Mouse (Mus musculus) stomach, postnatal 0 days (tissue): ENCODE measurements around the gene Milr1. TPM values are rescaled to one million over a fixed set of nuclear protein-coding genes. Genes with fewer than 3 reads are reported as not detected.

Source experiments
- ATAC-seq: fragments of 200-750 bp; cut with Nextera tagmentation; 2 replicates; pipeline ENCODE4 v1.8.0; 2017; ENCODE audit not compliant: low FRiP score, low TSS enrichment
- DNase-seq: peaks from one replicate; pipeline ENCODE4 v3.0.0-alpha.2; 2016; ENCODE audit warnings: low spot score
- H3K27ac ChIP-seq: fragments of 300-500 bp; sonication (generic); replicated peaks from 2 replicates; pipeline ENCODE4 v1.5.1; 2014; ENCODE audit warnings: mild to moderate bottlenecking, control low read depth
- H3K27me3 ChIP-seq: fragments of 300-500 bp; sonication (generic); 2 replicates; pipeline ENCODE4 v1.6.1; 2014; ENCODE audit warnings: low read length; ENCODE audit not compliant: control insufficient read depth, insufficient read depth
- H3K36me3 ChIP-seq: fragments of 300-500 bp; sonication (generic); 2 replicates; pipeline ENCODE4 v1.6.1; 2014; ENCODE audit warnings: low read length, mixed read lengths; ENCODE audit not compliant: control insufficient read depth, insufficient read depth
- H3K4me1 ChIP-seq: fragments of 300-500 bp; sonication (generic); replicated peaks from 2 replicates; pipeline ENCODE4 v1.6.1; 2014; ENCODE audit warnings: antibody characterized with exemption; ENCODE audit not compliant: control insufficient read depth, insufficient read depth
- H3K4me2 ChIP-seq: fragments of 300-500 bp; sonication (generic); replicated peaks from 2 replicates; pipeline ENCODE4 v1.6.1; 2014; ENCODE audit warnings: low read depth, mild to moderate bottlenecking, control low read depth, moderate library complexity
- H3K4me3 ChIP-seq: fragments of 300-500 bp; sonication (generic); 2 replicates; pipeline ENCODE4 v1.5.1; 2014; ENCODE audit warnings: low read depth, low read length, control low read depth
- H3K9ac ChIP-seq: fragments of 300-500 bp; sonication (generic); 2 replicates; pipeline ENCODE4 v1.6.1; 2014; ENCODE audit warnings: mild to moderate bottlenecking, low read length, control low read depth, mixed read lengths
- H3K9me3 ChIP-seq: fragments of 300-500 bp; sonication (generic); 2 replicates; pipeline ENCODE4 v1.6.1; 2016; ENCODE audit warnings: low read length; ENCODE audit not compliant: control insufficient read depth
- CTCF ChIP-seq: IDR thresholded peaks from 2 replicates; pipeline ENCODE4 v1.5.1; 2016; ENCODE audit warnings: antibody characterized with exemption, low read depth, mild to moderate bottlenecking, moderate library complexity
- EP300 ChIP-seq: optimal IDR thresholded peaks from 2 replicates; pipeline ENCODE3; 2016; ENCODE audit warnings: antibody characterized with exemption
- WGBS: fragments of 180-500 bp; shearing (Covaris S2); extraction: QIAGEN DNeasy Blood & Tissue Kit; methylation state at CpG from one replicate; pipeline ENCODE4 v1.1.7; 2014; 5-methylcytosine and 5-hydroxymethylcytosine counted together
- polyA plus RNA-seq: library from polyadenylated mRNA; unstranded; fragments of >200 nt; fragmentation: Nextera tagmentation; extraction: Ambion mirVana; gene quantifications from 2 replicates; pipeline ENCODE4 v1.2.1, GENCODE M21; 2015

Milr1 gene
- polyA plus RNA-seq, 1 experiment from 2014 or later: 2.2 TPM

DNA sequence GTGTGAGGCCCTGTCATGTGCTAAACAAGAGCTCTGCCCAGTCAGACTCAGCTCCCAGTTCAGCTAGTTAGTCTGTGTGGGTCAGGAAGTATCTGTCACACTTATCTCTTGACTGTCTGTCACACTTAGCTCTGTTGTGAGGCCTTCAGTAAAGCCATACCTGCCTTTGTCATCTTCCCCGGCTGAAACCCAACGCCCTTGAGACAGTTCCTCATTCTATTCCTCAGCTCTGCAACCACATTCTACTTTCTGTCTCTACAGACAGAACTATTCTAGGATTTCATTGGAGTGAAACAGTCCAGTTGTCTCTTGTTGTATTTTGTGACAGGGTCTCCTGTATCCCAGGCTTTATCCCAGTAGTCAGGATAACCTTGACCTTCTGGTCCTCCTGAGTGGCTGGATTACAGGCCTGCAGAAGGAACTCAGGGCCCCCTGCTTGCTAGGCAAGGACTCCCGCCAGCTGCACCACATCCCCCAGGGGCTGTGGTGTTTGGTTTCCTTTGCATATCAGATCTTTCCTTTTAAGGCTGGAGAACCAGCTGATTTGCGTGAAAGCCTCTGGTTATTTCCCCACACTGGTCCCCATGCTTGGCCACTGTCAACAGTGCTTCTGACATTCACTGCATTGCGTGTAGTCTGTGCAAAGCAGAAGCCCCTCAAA is 11.2 kb downstream of the Milr1 start:
- ATAC-seq (peak; percentile 74), DNase-seq (peak; percentile 34)
- Histone ChIP-seq H3K9me3 (no peaks in the 10 kb centered on the region), H3K4me2 (no peak overlapping the region), H3K36me3 (0 out of 2 replicates have a peak, but pooled peaks cover 2% of the 10 kb centered on the region), H3K4me1 (no peaks in the 10 kb centered on the region; the same call in 1 of the 2 replicates), H3K27ac (peak overlapping the region; percentile 88), H3K4me3 (no peak overlapping the region), H3K27me3 (no peaks in the 10 kb centered on the region), H3K9ac (no peak overlapping the region)
- WGBS: 15% methylated on average over 5 of the region's 5 CpGs
- TF ChIP-seq EP300 (no peak), CTCF (peak; percentile 3; the same call in 1 of the 2 replicates)

DNA sequence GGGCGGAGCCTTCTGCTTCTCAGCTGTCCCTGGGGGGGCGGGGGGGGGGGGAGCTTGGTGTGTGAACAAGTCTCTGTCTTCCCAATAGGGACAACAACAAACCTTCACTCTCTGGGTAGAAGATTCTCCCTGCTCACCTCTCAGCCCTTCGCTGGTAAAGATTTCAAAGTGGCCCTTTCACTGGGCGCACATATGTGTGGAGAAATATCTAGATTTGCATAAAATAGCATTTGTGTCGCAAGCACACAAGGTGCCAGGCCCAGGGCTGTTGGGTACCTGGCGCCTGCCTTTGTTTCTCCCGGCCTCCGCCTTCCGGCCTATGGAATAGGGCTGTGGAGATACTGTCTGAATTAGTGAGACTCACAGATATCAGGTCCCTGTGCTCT is 11.8 kb downstream of the Milr1 start:
- ATAC-seq: peak; percentile 9; the same call in 1 of the 2 replicates
- Histone ChIP-seq H3K4me1 (no peaks in the 10 kb centered on the region; the same call in 1 of the 2 replicates), H3K27me3 (no peaks in the 10 kb centered on the region), H3K9ac (no peak overlapping the region), H3K36me3 (peaks cover 4% of the 10 kb centered on the region; the same call in 1 of the 2 replicates), H3K4me3 (no peak overlapping the region), H3K9me3 (no peaks in the 10 kb centered on the region), H3K27ac (peak overlapping the region; percentile 88), H3K4me2 (no peak overlapping the region)
- TF ChIP-seq EP300: no peak
- no peak for TF ChIP-seq CTCF
- 75% methylated on average over 8 of the region's 9 CpGs for WGBS
- no peak for DNase-seq

DNA sequence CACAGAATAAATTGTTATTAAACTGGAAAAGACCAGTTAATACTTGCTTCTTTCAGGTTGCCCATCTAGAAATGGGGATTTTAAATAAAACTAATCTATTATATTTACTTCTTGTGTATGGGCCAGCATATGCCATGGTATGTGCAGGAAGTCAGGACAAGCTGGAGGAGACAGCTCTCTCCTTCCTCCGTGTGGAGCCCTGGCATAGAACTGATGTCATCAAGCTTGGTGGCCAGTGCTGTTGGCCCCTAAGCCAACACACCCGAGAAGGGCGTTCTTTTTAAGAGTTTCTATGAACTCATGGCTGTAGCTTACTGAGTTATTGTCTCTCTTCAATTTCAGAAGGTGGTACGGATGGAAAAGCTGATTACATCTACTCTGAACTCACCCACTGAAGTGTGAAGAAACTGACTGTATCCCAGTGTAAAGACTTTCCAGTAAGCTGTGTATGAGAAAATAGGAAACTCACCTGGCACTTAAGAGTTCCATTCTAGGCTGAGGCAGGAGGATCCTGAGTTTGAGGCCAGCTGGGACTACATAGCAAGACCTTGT is 15.7 kb downstream of the Milr1 start:
- ATAC-seq: no peak
- WGBS: 84% methylated on average over 4 of the region's 4 CpGs
- peaks cover 14% of the 10 kb centered on the region for H3K36me3 ChIP-seq

DNA sequence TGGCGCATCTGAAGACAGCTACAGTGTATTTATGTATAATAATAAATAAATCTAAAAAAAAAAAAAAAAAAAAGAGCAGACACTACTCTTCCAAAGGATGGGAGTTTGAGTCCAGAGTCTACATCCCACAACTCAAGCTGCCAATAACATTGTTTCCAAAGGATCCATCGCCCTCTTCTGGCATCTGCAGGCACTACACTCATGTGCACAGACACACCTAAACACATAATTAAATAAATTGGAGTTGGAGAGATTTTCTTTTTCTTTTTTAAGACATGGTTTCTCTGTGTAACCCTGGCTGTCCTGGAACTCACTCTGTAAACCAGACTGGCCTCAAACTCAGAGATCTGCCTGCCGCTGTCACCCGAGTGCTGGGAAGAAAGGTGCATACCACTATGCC is 16.5 kb downstream of the Milr1 start:
- H3K36me3 ChIP-seq: peaks cover 17% of the 10 kb centered on the region
- no peaks in the 10 kb centered on the region for H3K9me3 ChIP-seq
- no peak overlapping the region for H3K4me2 ChIP-seq
- ATAC-seq: no peak
- no peaks in the 10 kb centered on the region; the same call in 1 of the 2 replicates for H3K4me1 ChIP-seq
- no peak for TF ChIP-seq EP300
- TF ChIP-seq CTCF: peak; percentile 49
- H3K27ac ChIP-seq: no peak overlapping the region
- no peak for DNase-seq
- no peak overlapping the region for H3K4me3 ChIP-seq
- 94% methylated on average over 4 of the region's 4 CpGs for WGBS
- no peaks in the 10 kb centered on the region for H3K27me3 ChIP-seq
- H3K9ac ChIP-seq: no peak overlapping the region

More for the DNA sequence above, 15.7 kb downstream of the Milr1 start:
- H3K27me3 ChIP-seq: no peaks in the 10 kb centered on the region
- H3K9me3 ChIP-seq: no peaks in the 10 kb centered on the region
- no peak overlapping the region for H3K4me3 ChIP-seq
- no peak for DNase-seq
- TF ChIP-seq CTCF: no peak
- no peak for TF ChIP-seq EP300
- H3K4me1 ChIP-seq: no peaks in the 10 kb centered on the region; the same call in 1 of the 2 replicates
- no peak overlapping the region for H3K4me2 ChIP-seq
- H3K27ac ChIP-seq: no peak overlapping the region
- H3K9ac ChIP-seq: no peak overlapping the region

DNA sequence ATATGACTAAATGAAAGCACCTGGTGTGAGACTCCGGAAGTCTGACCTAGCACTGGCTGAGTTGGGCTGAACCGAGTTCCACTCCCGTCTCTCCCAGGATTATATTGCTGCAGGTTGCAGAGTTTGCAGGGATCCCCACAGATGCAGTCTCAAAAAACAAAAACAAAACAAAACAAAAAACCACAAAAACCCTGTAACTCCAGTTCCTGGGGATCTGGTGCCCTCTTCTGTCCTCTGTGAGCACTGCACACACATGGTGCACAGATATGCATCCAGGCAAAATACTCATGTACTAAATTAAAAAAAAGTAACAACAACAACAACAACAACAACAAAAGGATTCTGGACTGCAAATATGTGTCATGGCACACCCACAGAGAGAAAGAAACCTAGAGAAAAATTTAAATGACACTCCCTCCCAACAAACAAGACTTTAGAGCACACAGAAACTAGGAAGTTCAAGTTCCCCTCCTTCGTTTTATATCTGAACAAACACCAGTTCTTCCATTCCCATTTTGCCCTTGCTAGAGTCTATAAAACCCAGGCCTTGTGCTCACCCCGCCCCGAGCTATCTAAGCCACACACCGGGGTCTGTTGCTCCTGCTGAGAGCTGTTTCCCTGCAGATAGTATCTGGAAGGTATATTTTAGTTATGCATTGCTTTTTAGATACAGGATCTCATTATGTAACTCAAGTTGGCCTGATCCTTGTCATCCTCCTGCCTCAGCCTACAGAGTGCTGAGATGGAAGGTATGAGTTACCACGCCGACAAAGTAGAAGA is 19.4 kb downstream of the Milr1 start:
- Histone ChIP-seq H3K36me3 (peaks cover 34% of the 10 kb centered on the region), H3K27ac (no peak overlapping the region), H3K9me3 (no peaks in the 10 kb centered on the region), H3K4me2 (no peak overlapping the region), H3K4me1 (no peaks in the 10 kb centered on the region), H3K9ac (no peak overlapping the region), H3K4me3 (no peak overlapping the region), H3K27me3 (no peaks in the 10 kb centered on the region)
- TF ChIP-seq EP300: no peak
- peak; percentile 77 for TF ChIP-seq CTCF
- DNase-seq (no peak), ATAC-seq (no peak)
- WGBS: 93% methylated on average over 9 of the region's 9 CpGs

DNA sequence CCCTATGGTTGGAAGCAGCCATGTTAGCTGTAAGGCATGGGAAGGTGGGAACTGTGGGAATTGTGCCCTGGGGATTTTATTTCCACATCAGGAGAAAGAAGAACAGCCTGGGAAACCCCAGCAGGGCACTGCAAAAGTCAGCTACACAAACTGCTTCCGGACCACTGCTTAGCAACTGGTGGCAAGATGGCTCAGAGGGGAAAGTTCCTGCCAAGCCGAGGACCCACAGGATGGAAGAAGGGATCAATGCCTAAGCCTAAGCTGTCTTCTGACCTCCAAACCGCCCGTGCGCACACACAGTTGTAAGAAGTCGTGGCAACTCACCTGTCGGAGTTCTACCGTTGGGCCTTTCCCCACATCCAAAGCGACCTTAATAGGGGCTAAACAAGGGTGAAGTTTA is 22.0 kb downstream of the Milr1 start:
- Histone ChIP-seq H3K4me1 (no peaks in the 10 kb centered on the region), H3K4me3 (no peak overlapping the region), H3K4me2 (no peak overlapping the region), H3K9ac (no peak overlapping the region), H3K27ac (no peak overlapping the region), H3K27me3 (no peaks in the 10 kb centered on the region), H3K9me3 (no peaks in the 10 kb centered on the region), H3K36me3 (peaks cover 31% of the 10 kb centered on the region)
- no peak for DNase-seq
- TF ChIP-seq CTCF: no peak
- 92% methylated on average over 9 of the region's 9 CpGs for WGBS
- no peak for ATAC-seq
